Mouse (Mus musculus) erythroblast, embryonic 14.5 days (primary cell): ENCODE data around the gene Tff2.

Experiments used
- GATA1 ChIP-seq: IDR thresholded peaks from 2 replicates; pipeline ENCODE4 v1.6.1; 2012; ENCODE audit warnings: low read length, inconsistent platforms, mixed read lengths
- TAL1 ChIP-seq: IDR thresholded peaks from 3 replicates; pipeline ENCODE4 v1.6.1; 2012; ENCODE audit warnings: low read length, inconsistent platforms, mixed read lengths

- TF ChIP-seq TAL1 = no peak
- no peak for TF ChIP-seq GATA1
Observed at GRCm38 (mm10) chr17:31096893-31097292, 47.2 kb downstream of the Tff2 start.
